12 mouse cellular contexts compared by ENCODE assay signal in genomic region chr11:57566091-57567035, GRCm38 (mm10). TPM values are rescaled to one million over a fixed set of nuclear protein-coding genes. Genes with fewer than 3 reads are reported as not detected.
DNase-seq lines count a peak whose midpoint lies in the region; ATAC-seq and TF ChIP-seq lines count a peak whose summit lies in the region.
"Had no signal": no experiment of that assay in that cellular context is flagged by ENCODE, and none has a peak within 500 bp of the region (broad histone marks: within the 10 kb centered on the region; RNA-seq: fewer than 3 reads in every experiment).

No protein-coding gene starts in this region.

- no peaks in the 10 kb centered on the region for H3K36me3 ChIP-seq in hindbrain, embryonic 13.5 days
- no peaks in the 10 kb centered on the region for H3K36me3 ChIP-seq in midbrain, embryonic 16.5 days (ENCODE audit: control insufficient read depth, insufficient read depth, low read length)
- H3K36me3 ChIP-seq: embryonic facial prominence, embryonic 12.5 days had no signal

- H3K4me1 ChIP-seq in hindbrain, embryonic 13.5 days (replicated peaks), result peaks cover 18% of the 10 kb centered on the region
- peaks cover 12% of the 10 kb centered on the region for H3K4me1 ChIP-seq in midbrain, embryonic 16.5 days (ENCODE audit: control insufficient read depth, insufficient read depth, low read length)

- peak overlapping the region; percentile 35; the same call in 1 of the 2 replicates for H3K9ac ChIP-seq in hindbrain, embryonic 13.5 days
- no peak overlapping the region for H3K9ac ChIP-seq in midbrain, embryonic 16.5 days (ENCODE audit: low read depth, low read length)
- H3K9ac ChIP-seq: embryonic facial prominence, embryonic 12.5 days had no signal

- H3K27ac ChIP-seq in hindbrain, embryonic 13.5 days, result peak overlapping the region; percentile 58; the same call in 1 of the 2 replicates
- H3K27ac ChIP-seq in midbrain, embryonic 16.5 days (ENCODE audit: low read length), result peak overlapping the region; percentile 65
- no peak overlapping the region for H3K27ac ChIP-seq in gastrocnemius, adult 2 months
- H3K27ac ChIP-seq: embryonic facial prominence, embryonic 12.5 days had no signal

- peak overlapping the region; percentile 39 for H3K4me2 ChIP-seq in hindbrain, embryonic 13.5 days
- H3K4me2 ChIP-seq in midbrain, embryonic 16.5 days (ENCODE audit: low read length), result no peak overlapping the region; the same call in 1 of the 2 replicates
- H3K4me2 ChIP-seq: embryonic facial prominence, embryonic 12.5 days had no signal

- no peaks in the 10 kb centered on the region for H3K27me3 ChIP-seq in hindbrain, embryonic 13.5 days
- H3K27me3 ChIP-seq in midbrain, embryonic 16.5 days (ENCODE audit: control insufficient read depth, insufficient read depth, low read depth, low read length), result no peaks in the 10 kb centered on the region
- H3K27me3 ChIP-seq: embryonic facial prominence, embryonic 12.5 days had no signal

- H3K4me3 ChIP-seq in hindbrain, embryonic 13.5 days, result no peak overlapping the region
- no peak overlapping the region for H3K4me3 ChIP-seq in midbrain, embryonic 16.5 days (ENCODE audit: low read depth, low read length)
- H3K4me3 ChIP-seq in gastrocnemius, adult 2 months, result no peak overlapping the region
- H3K4me3 ChIP-seq: embryonic facial prominence, embryonic 12.5 days had no signal

- 19% methylated on average over 18 of the region's 18 CpGs for WGBS in hindbrain, embryonic 13.5 days
- WGBS in midbrain, embryonic 16.5 days, result 10% methylated on average over 18 of the region's 18 CpGs

- DNase-seq in frontal cortex, postnatal 14 days (ENCODE audit: low spot score in 2 of 2), result no peak
- peak; percentile 28 for DNase-seq in brain, adult 2 months (ENCODE audit: low read depth, low spot score)
- DNase-seq in kidney, postnatal 10 days, result no peak
- DNase-seq in gastrocnemius, adult 2 months, result no peak
- DNase-seq: cerebellum, postnatal 36 days; heart, adult 18-20 months; kidney, adult 8-10 months had no signal

- ATAC-seq in frontal cortex, adult (ENCODE audit: low TSS enrichment), result peak; percentile 59; the same call in 1 of the 2 replicates
- no peak for ATAC-seq in hindbrain, embryonic 13.5 days (ENCODE audit: low FRiP score)
- ATAC-seq in midbrain, embryonic 16.5 days, result peak; percentile 57
- ATAC-seq in activated CD4-positive, CD25-positive, alpha-beta regulatory T cell, adult 4 months, result no peak

- H3K9me3 ChIP-seq in hindbrain, embryonic 13.5 days, result peaks cover 7% of the 10 kb centered on the region; the same call in 1 of the 2 replicates
- no peaks in the 10 kb centered on the region for H3K9me3 ChIP-seq in midbrain, embryonic 16.5 days (replicated peaks; ENCODE audit: control insufficient read depth, low read length, poor library complexity, severe bottlenecking)

- intact Hi-C loops in gastrocnemius, adult 2 months (cut with DNase I), result no loop called here

- TF ChIP-seq CTCF in gastrocnemius, adult 2 months (IDR thresholded peaks at IDR 0.05), result no peak

RNA-seq across cellular contexts. Expression of gene Mfap3, which starts 47.9 kb away (rescaled TPM):
- polyA plus RNA-seq in hindbrain, embryonic 13.5 days (2015; fragmentation: Nextera tagmentation; extraction: Ambion mirVana), result 62.7 and 66.8 TPM in 2 replicates
- 63.8 and 64.3 TPM in 2 replicates for polyA plus RNA-seq in midbrain, embryonic 16.5 days (2015; fragmentation: Nextera tagmentation; extraction: Ambion mirVana)
- total RNA-seq in gastrocnemius, adult 2 months (2021), result 1 to 10 TPM; 7.6 to 9.2 TPM
- 10 to 100 TPM; 32.1 to 36.8 TPM for polyA plus RNA-seq in activated CD4-positive, CD25-positive, alpha-beta regulatory T cell, adult 4 months (2017; shearing (Covaris generic))

RNA-seq across cellular contexts. Expression of gene Fam114a2, which starts 47.9 kb away (rescaled TPM):
- 92.7 and 94.9 TPM in 2 replicates for polyA plus RNA-seq in hindbrain, embryonic 13.5 days (2015; fragmentation: Nextera tagmentation; extraction: Ambion mirVana)
- polyA plus RNA-seq in midbrain, embryonic 16.5 days (2015; fragmentation: Nextera tagmentation; extraction: Ambion mirVana), result 77.4 and 88.9 TPM in 2 replicates
- total RNA-seq in gastrocnemius, adult 2 months (2021), result 10 to 100 TPM; 48.6 to 50.9 TPM
- 100 to 1,000 TPM in 1 of 2 experiments, 10 to 100 TPM in 1; 54.6 to 103 TPM for polyA plus RNA-seq in activated CD4-positive, CD25-positive, alpha-beta regulatory T cell, adult 4 months (2017; shearing (Covaris generic))

Comparison
In these comparisons a context has a peak if more than half of its experiments do, and no peak if none do; other contexts are left out.
1. ATAC-seq: peak in frontal cortex, adult (single experiment) and midbrain, embryonic 16.5 days (single experiment); none in hindbrain, embryonic 13.5 days (single experiment) and activated CD4-positive, CD25-positive, alpha-beta regulatory T cell, adult 4 months (single experiment).